ENCODE assay signal across 9 mouse cellular contexts in genomic region chr5:35907633-35908426, GRCm38 (mm10). TPM values are rescaled to one million over a fixed set of nuclear protein-coding genes. Genes with fewer than 3 reads are reported as not detected.
DNase-seq lines count a peak whose midpoint lies in the region; ATAC-seq lines count a peak whose summit lies in the region.
"Had no signal": no experiment of that assay in that cellular context is flagged by ENCODE, and none has a peak within 500 bp of the region (broad histone marks: within the 10 kb centered on the region; RNA-seq: fewer than 3 reads in every experiment).

No protein-coding gene starts in this region.

- H3K27me3 ChIP-seq in embryonic facial prominence, embryonic 12.5 days: no peaks in the 10 kb centered on the region
- no peaks in the 10 kb centered on the region for H3K27me3 ChIP-seq in heart, embryonic 10.5 days (ENCODE audit: insufficient read depth, poor library complexity, severe bottlenecking)
- H3K27me3 ChIP-seq in lung, embryonic 15.5 days: no peaks in the 10 kb centered on the region

- peak; percentile 71 for DNase-seq in right cerebral cortex, adult 18-20 months
- DNase-seq in right cerebral cortex, postnatal 25 days: no peak
- no peak for DNase-seq in heart, embryonic 10.5 days (ENCODE audit: low spot score)
- peak; percentile 95 for DNase-seq in kidney, adult 9 months
- DNase-seq in right cerebral cortex, adult 2 months (ENCODE audit: low spot score in 2 of 2): peak; percentile 45 to 63

- no peak overlapping the region for H3K9ac ChIP-seq in embryonic facial prominence, embryonic 12.5 days
- no peak overlapping the region for H3K9ac ChIP-seq in lung, embryonic 15.5 days

- no peak overlapping the region for H3K4me3 ChIP-seq in embryonic facial prominence, embryonic 12.5 days
- H3K4me3 ChIP-seq in heart, embryonic 10.5 days: peak overlapping the region; percentile 28; the same call in 1 of the 2 replicates
- H3K4me3 ChIP-seq in lung, embryonic 15.5 days: no peak overlapping the region

- ATAC-seq in embryonic facial prominence, embryonic 12.5 days (ENCODE audit: insufficient number of reproducible peaks, insufficient read depth, low FRiP score, low TSS enrichment): peak; percentile 35
- peak; percentile 86 for ATAC-seq in lung, embryonic 15.5 days (ENCODE audit: borderline replicate concordance, extremely low read depth, low FRiP score, low TSS enrichment)
- ATAC-seq in activated CD4-positive, CD25-positive, alpha-beta regulatory T cell, adult 4 months: no peak

- H3K4me1 ChIP-seq in embryonic facial prominence, embryonic 12.5 days: peaks cover 46% of the 10 kb centered on the region
- peaks cover 72% of the 10 kb centered on the region for H3K4me1 ChIP-seq in heart, embryonic 10.5 days
- peaks cover 67% of the 10 kb centered on the region for H3K4me1 ChIP-seq in lung, embryonic 15.5 days

- H3K4me2 ChIP-seq in embryonic facial prominence, embryonic 12.5 days (replicated peaks): no peak overlapping the region; the same call in 1 of the 2 replicates
- H3K4me2 ChIP-seq in lung, embryonic 15.5 days: peak overlapping the region; percentile 28

- H3K36me3 ChIP-seq in embryonic facial prominence, embryonic 12.5 days: 0 out of 2 replicates have a peak, but pooled peaks cover 5% of the 10 kb centered on the region
- peaks cover 24% of the 10 kb centered on the region; the same call in 1 of the 2 replicates for H3K36me3 ChIP-seq in heart, embryonic 10.5 days
- H3K36me3 ChIP-seq in lung, embryonic 15.5 days: peaks cover 3% of the 10 kb centered on the region; the same call in 1 of the 2 replicates
- H3K36me3 ChIP-seq: G1E had no signal

- WGBS in embryonic facial prominence, embryonic 12.5 days: 29% methylated on average over 15 of the region's 15 CpGs
- WGBS in heart, embryonic 10.5 days: 43% methylated on average over 15 of the region's 15 CpGs
- 16% methylated on average over 15 of the region's 15 CpGs for WGBS in lung, embryonic 15.5 days

- no peaks in the 10 kb centered on the region for H3K9me3 ChIP-seq in embryonic facial prominence, embryonic 12.5 days
- no peaks in the 10 kb centered on the region for H3K9me3 ChIP-seq in heart, embryonic 10.5 days
- no peaks in the 10 kb centered on the region for H3K9me3 ChIP-seq in lung, embryonic 15.5 days
- H3K9me3 ChIP-seq: G1E had no signal

- peak overlapping the region; percentile 55 for H3K27ac ChIP-seq in embryonic facial prominence, embryonic 12.5 days
- H3K27ac ChIP-seq in heart, embryonic 10.5 days: peak overlapping the region; percentile 83
- peak overlapping the region; percentile 72 for H3K27ac ChIP-seq in lung, embryonic 15.5 days

RNA-seq across cellular contexts. Expression of gene Afap1, which starts 14.7 kb away (rescaled TPM):
- 25.6 and 26.3 TPM in 2 replicates for polyA plus RNA-seq in embryonic facial prominence, embryonic 12.5 days (2016; fragmentation: Nextera tagmentation; extraction: Ambion mirVana)
- polyA plus RNA-seq in heart, embryonic 10.5 days (2016; fragmentation: Nextera tagmentation; extraction: Ambion mirVana): 21.7 and 27.0 TPM in 2 replicates
- polyA plus RNA-seq in lung, embryonic 15.5 days (2015; fragmentation: Nextera tagmentation; extraction: Ambion mirVana): 20.5 and 21.5 TPM in 2 replicates
- polyA plus RNA-seq in activated CD4-positive, CD25-positive, alpha-beta regulatory T cell, adult 4 months (2017; shearing (Covaris generic)): 1 to 10 TPM; 3.7 to 6.6 TPM
- polyA plus RNA-seq: G1E had no signal

Comparison
In these comparisons a context has a peak if more than half of its experiments do, and no peak if none do; other contexts are left out.
1. DNase-seq: peak in right cerebral cortex, adult 18-20 months (single experiment), kidney, adult 9 months (single experiment) and right cerebral cortex, adult 2 months (2 of 2); none in right cerebral cortex, postnatal 25 days (single experiment) and heart, embryonic 10.5 days (single experiment).
2. Peak in every context shown above with its lines, with median percentiles within 50 percentile points of each other: H3K27ac ChIP-seq.